Comparison of ENCODE assay signal across 11 mouse cellular contexts in the genomic region with DNA sequence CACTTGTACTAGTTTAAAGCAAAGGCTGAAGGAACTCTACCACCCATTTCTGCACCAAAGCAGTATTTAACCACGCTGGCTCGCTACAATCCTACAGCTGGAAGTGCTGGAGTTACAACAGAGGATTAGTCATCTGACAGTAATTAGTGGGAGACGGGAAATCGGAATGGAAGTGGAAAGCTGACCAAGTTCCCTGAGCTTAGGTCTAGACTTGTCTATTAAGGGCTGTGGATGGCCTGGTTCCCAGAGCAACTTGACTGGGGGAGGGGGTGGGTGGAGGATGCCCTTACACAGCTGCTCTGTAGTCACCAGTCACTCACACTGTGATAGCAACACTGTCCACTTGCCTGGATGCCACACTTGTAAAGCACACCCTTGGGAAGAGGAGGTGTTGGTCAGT. TPM values are rescaled to one million over a fixed set of nuclear protein-coding genes. Genes with fewer than 3 reads are reported as not detected.
A peak's percentile ranks its signal among the peaks of the same experiment; 100 is the strongest.
DNase-seq lines count a peak whose midpoint lies in the region; ATAC-seq and TF ChIP-seq lines count a peak whose summit lies in the region.
"Had no signal": no experiment of that assay in that cellular context is flagged by ENCODE, and none has a peak within 500 bp of the region (broad histone marks: within the 10 kb centered on the region; RNA-seq: fewer than 3 reads in every experiment).

No protein-coding gene starts in this region.

- H3K9me3 ChIP-seq in lung, embryonic 14.5 days (ENCODE audit: low read depth, low read length) = no peaks in the 10 kb centered on the region
- H3K9me3 ChIP-seq: hindbrain, embryonic 15.5 days; midbrain, embryonic 10.5 days had no signal

- no peak overlapping the region for H3K4me3 ChIP-seq in lung, embryonic 14.5 days (ENCODE audit: low read depth, low read length)
- no peak overlapping the region for H3K4me3 ChIP-seq in lung, adult 2 months (replicated peaks; ENCODE audit: extremely low read depth, low read depth, low read length)
- no peak overlapping the region for H3K4me3 ChIP-seq in olfactory bulb, adult 2 months (ENCODE audit: insufficient read depth, low read depth, low read length)
- H3K4me3 ChIP-seq: hindbrain, embryonic 15.5 days; midbrain, embryonic 10.5 days had no signal

- ATAC-seq in lung, embryonic 14.5 days (ENCODE audit: insufficient read depth) = no peak

- no peaks in the 10 kb centered on the region for H3K36me3 ChIP-seq in lung, embryonic 14.5 days (ENCODE audit: insufficient read depth)
- H3K36me3 ChIP-seq: hindbrain, embryonic 15.5 days had no signal

- H3K27ac ChIP-seq in lung, embryonic 14.5 days (ENCODE audit: low read depth) = 0 out of 2 replicates have a peak overlapping the region, but pooled peaks have one; percentile 6
- peak overlapping the region; percentile 65 for H3K27ac ChIP-seq in olfactory bulb, adult 2 months (ENCODE audit: insufficient read depth, low read depth, low read length)
- H3K27ac ChIP-seq: hindbrain, embryonic 15.5 days; midbrain, embryonic 10.5 days had no signal

- no peaks in the 10 kb centered on the region for H3K27me3 ChIP-seq in lung, embryonic 14.5 days (ENCODE audit: insufficient read depth, low read length)
- H3K27me3 ChIP-seq: hindbrain, embryonic 15.5 days had no signal

- DNase-seq in embryo, embryonic 10.5 days (ENCODE audit: low spot score) = peak; percentile 30
- no peak for DNase-seq in embryo, embryonic 9.5 days (ENCODE audit: extremely low spot score)
- peak; percentile 27 for DNase-seq in lung, embryonic 14.5 days
- DNase-seq in lung, adult 2 months = no peak
- DNase-seq in gastrocnemius, postnatal 25 days = peak; percentile 32
- no peak for DNase-seq in cerebellum, adult 18-20 months
- no peak for DNase-seq in spleen, postnatal 4 days (ENCODE audit: low spot score in 2 of 2)
- DNase-seq: layer of hippocampus, postnatal 36 days had no signal

- WGBS in lung, embryonic 14.5 days = 48% methylated on average over 4 of the region's 4 CpGs
- 63% methylated on average over 4 of the region's 4 CpGs for WGBS in lung, adult 2 months
- WGBS in olfactory bulb, adult 2 months = 10% methylated on average over 4 of the region's 4 CpGs

- H3K4me1 ChIP-seq in lung, embryonic 14.5 days (ENCODE audit: insufficient read depth) = no peaks in the 10 kb centered on the region
- H3K4me1 ChIP-seq in lung, adult 2 months (ENCODE audit: control insufficient read depth, insufficient read depth, low read length) = peaks cover 5% of the 10 kb centered on the region
- peaks cover 10% of the 10 kb centered on the region for H3K4me1 ChIP-seq in olfactory bulb, adult 2 months (ENCODE audit: control insufficient read depth, insufficient read depth, low read length)
- H3K4me1 ChIP-seq: hindbrain, embryonic 15.5 days had no signal

- no peak for TF ChIP-seq CTCF in lung, embryonic 14.5 days (IDR thresholded peaks at IDR 0.05; ENCODE audit: low read depth)
- TF ChIP-seq CTCF in lung, adult 2 months (IDR thresholded peaks at IDR 0.05; ENCODE audit: insufficient read depth, low read length) = no peak
- no peak for TF ChIP-seq CTCF in olfactory bulb, adult 2 months (IDR thresholded peaks at IDR 0.05; ENCODE audit: insufficient read depth, low read depth, low read length)

- H3K9ac ChIP-seq in lung, embryonic 14.5 days = no peak overlapping the region
- H3K9ac ChIP-seq: hindbrain, embryonic 15.5 days had no signal

- TF ChIP-seq POLR2A in lung, adult 2 months (IDR thresholded peaks at IDR 0.05; ENCODE audit: borderline replicate concordance, extremely low read depth, low read depth, low read length) = no peak
- no peak for TF ChIP-seq POLR2A in olfactory bulb, adult 2 months (IDR thresholded peaks at IDR 0.05; ENCODE audit: insufficient read depth, low read depth, low read length)

- no peak overlapping the region for H3K4me2 ChIP-seq in lung, embryonic 14.5 days
- H3K4me2 ChIP-seq: hindbrain, embryonic 15.5 days had no signal

RNA-seq across cellular contexts. Expression of a gene that starts 3.6 kb away (rescaled TPM):
- polyA plus RNA-seq in lung, embryonic 14.5 days (2014; fragmentation: Nextera tagmentation; extraction: Ambion mirVana) = 11.2 and 11.4 TPM in 2 replicates
- 0.81 and 1.8 TPM in 2 replicates for polyA plus RNA-seq in lung, adult 2 months (2012; rRNA removed)
- 1 to 10 TPM; 1.2 to 2.0 TPM for total RNA-seq in gastrocnemius, postnatal 25 days (2021)
- not detected in 2 replicates for polyA plus RNA-seq in olfactory bulb, adult 2 months (2012; ENCODE audit: insufficient read depth, insufficient read length, low replicate concordance, missing spikeins)

RNA-seq across cellular contexts. Expression of a gene that starts 3.7 kb away (rescaled TPM):
- 84.1 and 86.7 TPM in 2 replicates for polyA plus RNA-seq in lung, embryonic 14.5 days (2014; fragmentation: Nextera tagmentation; extraction: Ambion mirVana)
- 2.6 and 5.4 TPM in 2 replicates for polyA plus RNA-seq in lung, adult 2 months (2012; rRNA removed)
- 1 to 10 TPM; 2.3 to 3.1 TPM for total RNA-seq in gastrocnemius, postnatal 25 days (2021)
- polyA plus RNA-seq in olfactory bulb, adult 2 months (2012; ENCODE audit: insufficient read depth, insufficient read length, low replicate concordance, missing spikeins) = not detected in 2 replicates

Comparison
In these comparisons a context has a peak if more than half of its experiments do, and no peak if none do; other contexts are left out.
1. DNase-seq: peak in embryo, embryonic 10.5 days (single experiment), lung, embryonic 14.5 days (single experiment) and gastrocnemius, postnatal 25 days (single experiment); none in embryo, embryonic 9.5 days (single experiment), lung, adult 2 months (single experiment), cerebellum, adult 18-20 months (0 of 2) and spleen, postnatal 4 days (0 of 2).
2. RNA of a gene that starts 3.7 kb away (polyA plus RNA-seq): not detected in olfactory bulb, adult 2 months and 84.1 to 86.7 TPM in lung, embryonic 14.5 days; 2.6 to 5.4 TPM in lung, adult 2 months; every median in the first group is over 10 times any median in the second.